Mouse (Mus musculus): ENCODE results near the gene Gcn1l1. TPM values are rescaled to one million over a fixed set of nuclear protein-coding genes. Genes with fewer than 3 reads are reported as not detected.

The Gcn1l1 gene
- polyA plus RNA-seq, 1 experiment from 2014 or later: 35.1 TPM

GRCm38 (mm10) chr5:115543509-115544253, 21.4 kb upstream of the Gcn1l1 start:
- Histone ChIP-seq H3K27me3 (ENCODE audit: control insufficient read depth, insufficient read depth, low read depth, low read length) (no peaks in the 10 kb centered on the region), H3K27ac (ENCODE audit: low read length) (peak overlapping the region; percentile 96), H3K4me2 (ENCODE audit: low read depth, low read length) (peak overlapping the region; percentile 57), H3K4me1 (replicated peaks; ENCODE audit: control insufficient read depth, insufficient read depth, low read length) (peaks cover 51% of the 10 kb centered on the region), H3K9me3 (ENCODE audit: control insufficient read depth, low read length) (no peaks in the 10 kb centered on the region), H3K9ac (ENCODE audit: low read length) (peak overlapping the region; percentile 64), H3K36me3 (ENCODE audit: control insufficient read depth, insufficient read depth, low read length) (peaks cover 24% of the 10 kb centered on the region), H3K4me3 (ENCODE audit: low read length) (peak overlapping the region; percentile 39)
- ATAC-seq (ENCODE audit: low read depth): peak; percentile 85
- 23% methylated on average over 17 of the region's 17 CpGs for WGBS

- H3K4me2 ChIP-seq (ENCODE audit: low read depth, low read length): peak overlapping the region; percentile 57
- no peaks in the 10 kb centered on the region for H3K9me3 ChIP-seq (ENCODE audit: control insufficient read depth, low read length)
- peak overlapping the region; percentile 39 for H3K4me3 ChIP-seq (ENCODE audit: low read length)
- no peaks in the 10 kb centered on the region for H3K27me3 ChIP-seq (ENCODE audit: control insufficient read depth, insufficient read depth, low read depth, low read length)
- whole genome bisulfite sequencing: 54% methylated on average over 18 of the region's 18 CpGs
- H3K27ac ChIP-seq (ENCODE audit: low read length): peak overlapping the region; percentile 96
- H3K36me3 ChIP-seq (ENCODE audit: control insufficient read depth, insufficient read depth, low read length): peaks cover 29% of the 10 kb centered on the region
- H3K9ac ChIP-seq (ENCODE audit: low read length): peak overlapping the region; percentile 64
- ATAC-seq (ENCODE audit: low read depth): no peak
- H3K4me1 ChIP-seq (replicated peaks; ENCODE audit: control insufficient read depth, insufficient read depth, low read length): peaks cover 43% of the 10 kb centered on the region
Observed at GRCm38 (mm10) chr5:115544655-115545185, 20.3 kb upstream of the Gcn1l1 start.

DNA sequence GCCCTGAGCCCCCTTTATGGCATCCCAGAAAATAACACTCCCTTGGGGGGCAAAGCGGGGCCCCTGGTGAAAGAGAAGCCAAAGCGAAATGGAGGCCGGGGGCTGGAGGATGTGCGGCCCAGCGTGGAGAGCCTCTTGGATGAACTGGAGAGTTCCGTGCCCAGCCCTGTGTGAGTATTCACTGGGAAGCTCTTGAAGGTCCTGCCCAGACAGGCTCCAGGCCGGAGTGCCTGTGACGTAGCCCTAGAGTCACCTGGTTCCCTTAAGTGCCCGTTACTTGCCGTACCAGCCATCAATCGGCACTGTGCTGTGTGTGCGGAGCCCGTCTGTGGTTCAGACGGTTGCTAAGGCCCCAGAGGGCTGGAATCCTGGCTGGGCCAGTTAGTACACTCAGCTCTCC, 19.4 kb upstream of the Gcn1l1 start:
- 65% methylated on average over 14 of the region's 14 CpGs for WGBS
- Histone ChIP-seq H3K27ac (ENCODE audit: low read length) (peak overlapping the region; percentile 96), H3K9ac (ENCODE audit: low read length) (peak overlapping the region; percentile 64), H3K4me2 (ENCODE audit: low read depth, low read length) (peak overlapping the region; percentile 57), H3K27me3 (ENCODE audit: control insufficient read depth, insufficient read depth, low read depth, low read length) (no peaks in the 10 kb centered on the region), H3K4me3 (ENCODE audit: low read length) (peak overlapping the region; percentile 39), H3K9me3 (ENCODE audit: control insufficient read depth, low read length) (no peaks in the 10 kb centered on the region), H3K36me3 (ENCODE audit: control insufficient read depth, insufficient read depth, low read length) (peaks cover 29% of the 10 kb centered on the region), H3K4me1 (replicated peaks; ENCODE audit: control insufficient read depth, insufficient read depth, low read length) (peaks cover 42% of the 10 kb centered on the region)
- peak; percentile 74 for ATAC-seq (ENCODE audit: low read depth)

GRCm38 (mm10) chr5:115546536-115546935, 18.5 kb upstream of the Gcn1l1 start:
- Histone ChIP-seq H3K4me1 (replicated peaks; ENCODE audit: control insufficient read depth, insufficient read depth, low read length) (peaks cover 42% of the 10 kb centered on the region), H3K27me3 (ENCODE audit: control insufficient read depth, insufficient read depth, low read depth, low read length) (no peaks in the 10 kb centered on the region), H3K36me3 (ENCODE audit: control insufficient read depth, insufficient read depth, low read length) (peaks cover 31% of the 10 kb centered on the region), H3K9ac (ENCODE audit: low read length) (peak overlapping the region; percentile 1; the same call in 1 of the 2 replicates), H3K4me2 (ENCODE audit: low read depth, low read length) (no peak overlapping the region), H3K9me3 (ENCODE audit: control insufficient read depth, low read length) (no peaks in the 10 kb centered on the region), H3K27ac (ENCODE audit: low read length) (no peak overlapping the region; the same call in 1 of the 2 replicates), H3K4me3 (ENCODE audit: low read length) (no peak overlapping the region)
- ATAC-seq (ENCODE audit: low read depth): no peak
- WGBS: 81% methylated on average over 11 of the region's 11 CpGs

GRCm38 (mm10) chr5:115547014-115547413, 18.0 kb upstream of the Gcn1l1 start:
- WGBS: 56% methylated on average over 6 of the region's 6 CpGs
- H3K4me3 ChIP-seq (ENCODE audit: low read length): no peak overlapping the region
- peaks cover 35% of the 10 kb centered on the region for H3K36me3 ChIP-seq (ENCODE audit: control insufficient read depth, insufficient read depth, low read length)
- H3K9ac ChIP-seq (ENCODE audit: low read length): peak overlapping the region; percentile 1; the same call in 1 of the 2 replicates
- no peaks in the 10 kb centered on the region for H3K9me3 ChIP-seq (ENCODE audit: control insufficient read depth, low read length)
- no peak overlapping the region for H3K4me2 ChIP-seq (ENCODE audit: low read depth, low read length)
- H3K27ac ChIP-seq (ENCODE audit: low read length): no peak overlapping the region
- ATAC-seq (ENCODE audit: low read depth): no peak
- no peaks in the 10 kb centered on the region for H3K27me3 ChIP-seq (ENCODE audit: control insufficient read depth, insufficient read depth, low read depth, low read length)
- H3K4me1 ChIP-seq (replicated peaks; ENCODE audit: control insufficient read depth, insufficient read depth, low read length): peaks cover 42% of the 10 kb centered on the region

- Histone ChIP-seq H3K36me3 (ENCODE audit: control insufficient read depth, insufficient read depth, low read length) (peaks cover 38% of the 10 kb centered on the region), H3K4me3 (ENCODE audit: low read length) (no peak overlapping the region), H3K9me3 (ENCODE audit: control insufficient read depth, low read length) (no peaks in the 10 kb centered on the region), H3K4me2 (ENCODE audit: low read depth, low read length) (no peak overlapping the region), H3K27me3 (ENCODE audit: control insufficient read depth, insufficient read depth, low read depth, low read length) (no peaks in the 10 kb centered on the region), H3K27ac (ENCODE audit: low read length) (no peak overlapping the region), H3K9ac (ENCODE audit: low read length) (peak overlapping the region; percentile 1; the same call in 1 of the 2 replicates), H3K4me1 (replicated peaks; ENCODE audit: control insufficient read depth, insufficient read depth, low read length) (peaks cover 37% of the 10 kb centered on the region)
- 84% methylated on average over 7 of the region's 7 CpGs for WGBS
- ATAC-seq (ENCODE audit: low read depth): no peak
Observed at GRCm38 (mm10) chr5:115547421-115547820, 17.6 kb upstream of the Gcn1l1 start.

DNA sequence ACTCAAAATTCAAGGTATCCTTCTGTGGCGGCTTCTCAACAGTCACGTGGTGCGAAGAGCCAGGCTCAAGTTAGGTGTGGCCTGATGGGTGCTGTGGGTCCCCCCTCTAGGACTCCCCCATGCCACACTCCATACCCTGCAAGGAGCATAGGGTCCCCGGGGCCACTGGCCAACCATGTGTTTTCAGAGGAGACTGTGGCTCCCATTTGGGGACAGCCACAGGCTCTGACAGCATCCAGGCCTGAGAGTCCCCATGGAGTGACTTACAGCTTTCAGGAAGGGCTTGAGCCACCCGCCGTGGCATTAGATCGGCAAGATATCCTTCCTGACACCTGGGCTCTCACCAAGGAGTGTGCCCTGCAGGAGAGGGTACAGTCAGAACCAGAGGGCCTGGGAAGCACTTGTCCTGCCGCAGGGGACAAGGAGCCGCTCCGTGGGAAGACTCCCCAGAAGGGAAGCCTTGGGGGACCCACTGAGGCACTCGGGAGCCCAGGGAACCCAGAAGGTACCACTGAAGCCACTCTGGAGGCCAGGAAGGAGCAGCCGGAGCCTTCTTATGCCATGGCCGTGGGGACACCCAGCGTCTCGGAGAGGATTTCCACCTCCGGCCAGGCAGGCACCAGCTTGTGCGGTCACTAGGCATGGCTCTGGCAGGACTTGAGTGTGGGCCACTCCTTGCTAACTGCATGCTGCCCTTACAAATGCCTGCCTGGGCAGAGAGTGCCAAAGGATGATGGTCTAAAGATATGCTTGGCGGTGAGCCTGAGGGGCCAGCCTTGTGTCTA, 16.4 kb upstream of the Gcn1l1 start:
- H3K36me3 ChIP-seq (ENCODE audit: control insufficient read depth, insufficient read depth, low read length): peaks cover 41% of the 10 kb centered on the region
- no peak overlapping the region for H3K4me2 ChIP-seq (ENCODE audit: low read depth, low read length)
- ATAC-seq (ENCODE audit: low read depth): no peak
- no peak overlapping the region for H3K9ac ChIP-seq (ENCODE audit: low read length)
- no peaks in the 10 kb centered on the region for H3K27me3 ChIP-seq (ENCODE audit: control insufficient read depth, insufficient read depth, low read depth, low read length)
- 87% methylated on average over 18 of the region's 18 CpGs for WGBS
- H3K27ac ChIP-seq (ENCODE audit: low read length): no peak overlapping the region
- peaks cover 25% of the 10 kb centered on the region for H3K4me1 ChIP-seq (replicated peaks; ENCODE audit: control insufficient read depth, insufficient read depth, low read length)
- no peaks in the 10 kb centered on the region for H3K9me3 ChIP-seq (ENCODE audit: control insufficient read depth, low read length)
- no peak overlapping the region for H3K4me3 ChIP-seq (ENCODE audit: low read length)

GRCm38 (mm10) chr5:115550482-115551005, 14.5 kb upstream of the Gcn1l1 start:
- H3K4me3 ChIP-seq (ENCODE audit: low read length): no peak overlapping the region
- H3K36me3 ChIP-seq (ENCODE audit: control insufficient read depth, insufficient read depth, low read length): peaks cover 46% of the 10 kb centered on the region
- no peak for ATAC-seq (ENCODE audit: low read depth)
- WGBS: 71% methylated on average over 11 of the region's 11 CpGs
- H3K4me1 ChIP-seq (replicated peaks; ENCODE audit: control insufficient read depth, insufficient read depth, low read length): peaks cover 9% of the 10 kb centered on the region; the same call in 1 of the 2 replicates
- no peak overlapping the region for H3K4me2 ChIP-seq (ENCODE audit: low read depth, low read length)
- no peaks in the 10 kb centered on the region for H3K27me3 ChIP-seq (ENCODE audit: control insufficient read depth, insufficient read depth, low read depth, low read length)
- no peak overlapping the region for H3K9ac ChIP-seq (ENCODE audit: low read length)
- H3K9me3 ChIP-seq (ENCODE audit: control insufficient read depth, low read length): no peaks in the 10 kb centered on the region
- H3K27ac ChIP-seq (ENCODE audit: low read length): no peak overlapping the region

GRCm38 (mm10) chr5:115551386-115551785, 13.7 kb upstream of the Gcn1l1 start:
- Histone ChIP-seq H3K4me3 (ENCODE audit: low read length) (no peak overlapping the region), H3K27ac (ENCODE audit: low read length) (no peak overlapping the region), H3K36me3 (ENCODE audit: control insufficient read depth, insufficient read depth, low read length) (peaks cover 41% of the 10 kb centered on the region), H3K9me3 (ENCODE audit: control insufficient read depth, low read length) (no peaks in the 10 kb centered on the region), H3K27me3 (ENCODE audit: control insufficient read depth, insufficient read depth, low read depth, low read length) (no peaks in the 10 kb centered on the region), H3K9ac (ENCODE audit: low read length) (no peak overlapping the region), H3K4me1 (replicated peaks; ENCODE audit: control insufficient read depth, insufficient read depth, low read length) (peaks cover 5% of the 10 kb centered on the region; the same call in 1 of the 2 replicates), H3K4me2 (ENCODE audit: low read depth, low read length) (no peak overlapping the region)
- no peak for ATAC-seq (ENCODE audit: low read depth)
- 74% methylated on average over 12 of the region's 12 CpGs for WGBS

All from lung, embryonic 16.5 days (tissue).